Mouse (Mus musculus): Measurements from ENCODE around the gene Tcam1.

- no peak for TF ChIP-seq POLR2A (IDR thresholded peaks at IDR 0.05; ENCODE audit: control insufficient read depth in 1 of 2, insufficient read depth in 1 of 2, low read depth in 1 of 2, low read length in 2 of 2, poor library complexity in 1 of 2)
- no peak for TF ChIP-seq NRF1 (IDR thresholded peaks at IDR 0.05; ENCODE audit: insufficient read depth, low read depth, low read length, poor library complexity, severe bottlenecking)
- no peak for TF ChIP-seq ZMIZ1 (IDR thresholded peaks at IDR 0.05; ENCODE audit: low read depth, low read length)
- TF ChIP-seq MAX (IDR thresholded peaks at IDR 0.05; ENCODE audit: low read length) = no peak
- TF ChIP-seq KAT2A (conservative IDR thresholded peaks at IDR 0.05; ENCODE audit: low read depth, low read length) = no peak
- TF ChIP-seq ELF1 (IDR thresholded peaks at IDR 0.05; ENCODE audit: low read depth, low read length) = no peak
- TF ChIP-seq TAL1 (IDR thresholded peaks at IDR 0.05; ENCODE audit: low read length) = no peak
- TF ChIP-seq UBTF (IDR thresholded peaks at IDR 0.05; ENCODE audit: borderline replicate concordance, insufficient read depth, low read depth, low read length) = no peak
- no peak for TF ChIP-seq CTCF (IDR thresholded peaks at IDR 0.05 in 2 of 3, conservative IDR thresholded peaks at IDR 0.05 in 1 of 3; ENCODE audit: control insufficient read depth in 1 of 3, insufficient read depth in 1 of 3, low read depth in 2 of 3, low read length in 3 of 3, poor library complexity in 1 of 3, severe bottlenecking in 1 of 3)
Measured at GRCm38 (mm10) chr11:106301765-106302164, 25.3 kb downstream of the Tcam1 start, which contains the start of gene Gh.
